Mouse (Mus musculus): ENCODE measurements around the gene Ms4a5.

- no peak for TF ChIP-seq POLR2A (IDR thresholded peaks at IDR 0.05; ENCODE audit: low read depth, low read length)
- TF ChIP-seq CTCF (IDR thresholded peaks at IDR 0.05; ENCODE audit: extremely low read depth, insufficient read depth, insufficient read length, insufficient replicate concordance) = no peak
These were observed 47.9 kb downstream of the Ms4a5 start for GRCm38 (mm10) chr19:11235820-11236219.
